Comparison of ENCODE assay signal across 8 mouse cellular contexts in the genomic region with DNA sequence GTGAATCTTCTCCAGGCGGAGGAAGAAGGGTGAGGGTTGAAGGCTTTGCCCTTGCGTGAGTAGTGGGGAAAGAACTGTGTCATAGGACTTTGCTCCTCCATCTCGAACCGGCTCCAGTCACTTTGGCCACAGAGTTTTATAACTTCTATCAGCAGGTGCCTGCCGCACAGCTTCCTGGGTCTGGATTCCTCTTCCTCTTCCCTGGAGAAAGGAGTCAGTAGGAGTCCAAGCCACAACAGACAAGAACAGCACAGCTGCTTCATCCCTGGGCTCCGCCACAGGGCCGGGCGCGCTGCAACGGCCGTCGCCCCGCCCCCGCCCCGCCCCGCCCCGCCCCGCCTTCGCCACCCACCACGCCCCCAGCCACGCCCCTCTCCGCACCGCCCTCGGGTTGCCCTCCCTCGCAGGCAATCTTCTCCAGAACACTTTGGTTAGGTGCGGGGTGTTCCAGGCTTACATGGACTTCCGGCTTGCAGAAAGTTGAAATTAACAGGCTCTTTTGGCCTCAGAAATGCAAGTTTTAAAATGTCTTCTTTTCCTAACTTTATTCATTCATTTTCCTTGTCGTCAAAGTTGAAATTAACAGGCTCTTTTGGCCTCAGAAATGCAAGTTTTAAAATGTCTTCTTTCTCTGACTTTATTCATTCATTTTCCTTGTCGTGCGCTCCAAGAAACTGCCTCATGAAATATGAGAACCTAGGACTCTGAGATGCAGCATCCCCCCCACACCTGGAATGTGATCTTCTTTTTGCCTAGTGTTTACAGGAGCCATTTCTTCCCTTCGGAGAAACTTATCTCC. TPM values are rescaled to one million over a fixed set of nuclear protein-coding genes. Genes with fewer than 3 reads are reported as not detected.
A peak's percentile ranks its signal among the peaks of the same experiment; 100 is the strongest.
DNase-seq lines count a peak whose midpoint lies in the region; ATAC-seq and TF ChIP-seq lines count a peak whose summit lies in the region.

Gene Insl6, minus strand, starts transcription at position 304 of the 799 bp plus-strand sequence.

- no peak within 1 kb of the TSS for H3K9ac ChIP-seq in neural tube, embryonic 14.5 days (replicated peaks; ENCODE audit: low read depth, low read length)

- peak; percentile 63 for DNase-seq in 3134 (ENCODE audit: extremely low read depth, insufficient read length, low spot score)
- DNase-seq in Muller cell, postnatal 12 days (ENCODE audit: inconsistent ontology term) = peak; percentile 74
- peak; percentile 85 for DNase-seq in embryo, embryonic 11 days
- peak; percentile 64 to 81 for DNase-seq in heart, adult 18-20 months
- peak; percentile 31 for DNase-seq in kidney, adult 11 months
- peak; percentile 58 for DNase-seq in lung, adult 2 months
- peak; percentile 37 to 40 for DNase-seq in thymus, adult 18-20 months

- no peak for TF ChIP-seq CTCF in lung, adult 2 months (IDR thresholded peaks at IDR 0.05; ENCODE audit: insufficient read depth, low read length)

- H3K9me3 ChIP-seq in neural tube, embryonic 14.5 days (ENCODE audit: control insufficient read depth, low read length) = no peaks in the 10 kb centered on the region

- H3K4me1 ChIP-seq in lung, adult 2 months (ENCODE audit: control insufficient read depth, insufficient read depth, low read length) = no peaks in the 10 kb centered on the region
- no peaks in the 10 kb centered on the region for H3K4me1 ChIP-seq in neural tube, embryonic 14.5 days (ENCODE audit: control insufficient read depth, insufficient read depth, low read length)

- peak within 1 kb of the TSS; percentile 20 for H3K4me3 ChIP-seq in lung, adult 2 months (replicated peaks; ENCODE audit: extremely low read depth, low read depth, low read length)
- H3K4me3 ChIP-seq in neural tube, embryonic 14.5 days (ENCODE audit: low read depth, low read length) = no peak within 1 kb of the TSS; the same call in none of the 2 replicates

- WGBS in lung, adult 2 months = 3% methylated on average over 31 of the region's 31 CpGs
- 5% methylated on average over 30 of the region's 31 CpGs for WGBS in neural tube, embryonic 14.5 days

- no peaks in the 10 kb centered on the region for H3K27me3 ChIP-seq in neural tube, embryonic 14.5 days (ENCODE audit: control insufficient read depth, insufficient read depth, low read length)

- no peak for TF ChIP-seq POLR2A in lung, adult 2 months (IDR thresholded peaks at IDR 0.05; ENCODE audit: borderline replicate concordance, extremely low read depth, low read depth, low read length)

- H3K27ac ChIP-seq in neural tube, embryonic 14.5 days (ENCODE audit: low read depth, low read length) = no peak within 1 kb of the TSS

- peak; percentile 77 for ATAC-seq in neural tube, embryonic 14.5 days (ENCODE audit: low read depth)

- no peaks in the 10 kb centered on the region for H3K36me3 ChIP-seq in neural tube, embryonic 14.5 days (ENCODE audit: control insufficient read depth, insufficient read depth, low read length)

- peak within 1 kb of the TSS; percentile 45 for H3K4me2 ChIP-seq in neural tube, embryonic 14.5 days (ENCODE audit: low read depth, low read length)

RNA-seq across cellular contexts. Expression of gene Insl6, which starts in this region (rescaled TPM):
- under 1 TPM; 0.40 to 0.72 TPM for total RNA-seq in heart, adult 18-20 months (2021)
- polyA plus RNA-seq in lung, adult 2 months (2012; rRNA removed) = 0.82 TPM in 1 of 2 replicates, not detected in the other
- polyA plus RNA-seq in neural tube, embryonic 14.5 days (2014; fragmentation: Nextera tagmentation; extraction: Ambion mirVana) = 1.6 and 2.2 TPM in 2 replicates

Comparison
In these comparisons a context has a peak if more than half of its experiments do, and no peak if none do; other contexts are left out.
1. Peak in DNase-seq in heart, adult 18-20 months; RNA of the gene not detected or under 1 TPM.
2. Peak in DNase-seq and H3K4me3 ChIP-seq in lung, adult 2 months; RNA of the gene not detected or under 1 TPM.
3. DNase-seq: peak in every context shown above with its lines; median percentile 85 in embryo, embryonic 11 days; 74 in Muller cell, postnatal 12 days; 72 in heart, adult 18-20 months; 63 in 3134; 58 in lung, adult 2 months; 38 in thymus, adult 18-20 months; 31 in kidney, adult 11 months.